Mouse (Mus musculus) natural killer cell, adult 2 months (primary cell): ENCODE measurements at regions not wholly inside any gene's neighbourhood (a gene's known extent, or its start where the extent isn't known, plus 50 kb on each side); places are given as distances from the start of the nearest gene placed in this dataset.
"Not testable (repeated sequence)": the region's sequence is repeated elsewhere in the genome, so short reads cannot be mapped to it uniquely, and the experiment has no call there.

Source experiments
- DNase-seq, 2 experiments: peaks; one replicate each; pipeline ENCODE4 v3.0.0; 2022; ENCODE audit warnings: low spot score in 2 of 2

- peak; percentile 17 to 57 for DNase-seq
Observed at GRCm38 (mm10) chr9:33007456-33008063, 371.5 kb downstream of the Ets1 start.

DNA sequence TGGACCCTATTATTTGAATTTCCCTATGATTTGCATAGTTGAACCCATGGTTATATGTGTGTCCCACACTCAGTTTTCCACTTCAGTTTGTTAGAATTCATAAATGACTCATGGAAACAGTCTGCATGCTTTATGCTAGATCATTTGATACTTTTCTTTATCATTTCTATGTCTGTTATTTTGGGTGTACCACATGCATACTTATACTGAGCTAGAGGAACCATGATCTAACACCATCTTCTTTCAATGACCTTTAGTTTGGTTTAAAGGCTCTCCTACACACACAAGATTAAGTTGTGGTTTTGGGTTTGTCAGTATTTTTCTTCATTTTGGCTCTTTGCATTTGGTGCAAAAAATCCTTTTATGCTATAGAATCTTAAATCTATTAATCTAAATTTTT, 375.2 kb downstream of the Ets1 start:
- DNase-seq: no peak

GRCm38 (mm10) chr9:33035401-33035800, 399.4 kb downstream of the Ets1 start:
- DNase-seq: no peak

- no peak for DNase-seq
Observed at GRCm38 (mm10) chr9:33039221-33039790, 403.3 kb downstream of the Ets1 start.

GRCm38 (mm10) chr9:33050789-33051188, 414.8 kb downstream of the Ets1 start:
- DNase-seq: no peak

DNA sequence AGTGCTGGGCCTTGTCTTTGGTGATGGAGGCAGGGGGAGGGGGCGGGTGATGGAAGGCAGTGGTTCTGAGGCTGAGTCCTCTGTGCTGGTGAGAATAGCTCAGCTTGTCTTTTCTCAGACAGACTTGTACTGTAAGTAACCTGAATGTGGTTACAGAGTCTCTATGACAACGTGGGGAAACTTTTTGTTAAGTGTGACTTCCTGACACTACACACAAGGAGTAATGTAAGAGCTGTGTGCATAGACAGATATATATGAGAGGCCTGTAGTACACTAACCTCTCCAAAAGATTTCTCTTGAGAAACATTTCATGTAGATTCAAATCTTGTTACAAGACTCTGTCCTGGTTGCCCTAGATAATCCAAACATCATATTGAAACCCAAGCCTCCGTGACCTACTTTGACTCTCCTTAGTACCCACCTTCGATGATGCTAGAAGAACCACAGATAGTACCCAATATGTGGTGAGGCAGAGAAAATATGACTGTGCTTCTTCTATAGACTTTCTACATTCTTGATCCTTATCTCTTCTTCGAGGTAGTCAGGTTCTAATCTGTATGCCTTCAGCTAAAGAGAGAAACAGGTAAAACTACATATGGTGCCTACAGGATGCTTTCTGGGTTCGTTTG, 424.7 kb downstream of the Ets1 start:
- peak; percentile 49 to 74 for DNase-seq

- no peak for DNase-seq
Observed at GRCm38 (mm10) chr9:33062476-33062875, 426.5 kb downstream of the Ets1 start.

- DNase-seq: no peak
Observed at GRCm38 (mm10) chr9:33065331-33065730, 429.3 kb downstream of the Ets1 start.

- DNase-seq: no peak
Observed at GRCm38 (mm10) chr9:33067521-33067920, 431.5 kb downstream of the Ets1 start.

DNA sequence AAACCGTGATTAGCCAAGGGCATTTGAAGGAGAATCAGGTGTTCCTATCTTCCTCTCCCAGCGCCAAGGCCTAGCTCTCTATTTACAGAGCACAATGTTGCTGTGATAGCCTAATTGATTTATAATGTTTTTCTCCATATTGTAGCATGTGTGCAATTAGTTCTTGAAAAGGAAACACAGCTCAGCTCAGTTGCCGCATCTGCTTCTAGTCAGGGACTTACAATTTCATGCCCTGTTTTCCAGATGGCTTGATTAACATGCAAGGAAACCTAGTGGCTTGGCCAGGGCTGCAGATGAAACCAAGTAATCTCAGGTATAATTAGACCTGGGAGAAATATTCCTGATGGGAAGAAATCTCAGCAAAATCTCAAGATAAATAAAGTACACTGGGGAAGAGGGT, 434.1 kb downstream of the Ets1 start:
- DNase-seq: no peak

DNA sequence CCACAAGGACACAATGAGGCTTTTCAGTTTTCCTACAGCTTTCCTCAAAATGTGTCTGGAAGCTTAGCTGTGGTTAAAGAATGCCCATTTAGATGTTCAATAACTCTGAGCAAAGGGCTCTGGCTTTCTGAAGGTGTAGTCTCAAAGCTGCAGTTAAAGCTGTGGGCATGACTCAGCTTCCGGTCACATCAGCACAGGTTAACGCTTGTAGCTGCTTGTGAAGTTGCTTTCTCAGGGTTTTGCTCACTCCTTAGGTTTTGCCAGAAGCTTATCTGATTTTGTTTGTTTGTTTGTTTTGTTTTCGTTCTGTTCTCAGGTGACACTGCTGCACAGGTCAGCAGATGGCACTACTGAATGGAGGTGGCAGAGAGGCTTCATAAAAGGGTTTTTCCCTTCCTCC, 444.2 kb downstream of the Ets1 start:
- DNase-seq: peak; percentile 50 to 70

DNA sequence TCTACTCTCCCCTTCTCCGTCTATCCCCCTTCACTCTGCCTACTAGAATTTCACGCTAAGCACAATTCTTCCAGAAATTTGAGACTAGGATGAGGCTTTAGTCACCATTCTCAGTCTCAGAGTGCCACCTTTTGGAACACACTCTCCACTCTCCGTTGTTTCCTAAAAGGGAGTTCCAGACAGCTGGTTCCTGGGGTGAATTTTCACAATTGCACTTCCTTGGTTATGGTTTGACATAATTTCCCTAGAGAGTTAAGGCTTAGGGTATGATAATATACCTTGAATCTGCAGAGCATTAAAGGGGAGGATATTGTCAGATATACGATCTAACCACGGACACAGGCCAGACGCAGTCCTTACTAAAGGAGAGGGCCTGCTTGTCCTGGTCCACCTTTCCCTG, 444.8 kb downstream of the Ets1 start:
- DNase-seq: no peak

DNA sequence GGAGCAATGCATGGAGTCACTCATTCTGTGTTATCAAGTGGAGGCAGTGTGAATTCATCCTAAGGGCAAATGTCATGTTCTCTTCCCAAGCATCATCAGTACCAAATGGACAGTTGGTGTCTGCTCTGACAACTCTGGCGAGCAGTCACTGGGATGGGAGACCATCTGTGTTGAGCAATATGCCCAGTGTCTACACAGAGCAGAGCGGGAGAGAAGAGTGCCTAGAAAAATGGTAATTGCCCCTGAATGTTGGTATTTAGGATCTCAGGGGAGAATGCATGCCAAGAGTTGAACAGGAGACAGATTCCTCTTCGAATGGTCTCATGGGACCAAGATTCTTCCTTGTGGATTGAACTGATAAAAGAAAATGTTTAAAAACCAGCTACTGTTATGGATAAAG, 454.0 kb downstream of the Ets1 start:
- DNase-seq: no peak

DNA sequence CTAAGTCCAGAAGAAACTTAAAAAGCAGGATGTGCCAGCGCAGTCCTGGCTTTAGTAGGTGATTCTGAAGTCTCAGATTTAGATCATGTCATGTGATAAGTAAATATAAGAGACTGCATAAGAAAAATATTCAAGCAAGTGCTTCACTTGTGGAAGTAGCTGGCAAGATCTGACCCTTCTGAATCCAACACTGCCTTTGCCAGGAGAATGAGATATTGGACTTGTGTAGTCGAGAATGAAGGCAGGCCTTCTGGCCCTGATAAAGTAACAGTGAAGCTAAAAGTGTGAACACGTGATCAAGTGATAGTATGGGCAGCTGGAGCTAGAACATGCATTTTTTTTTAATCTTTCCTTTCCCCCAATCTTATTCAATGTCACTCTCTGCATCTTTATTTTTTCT, 455.6 kb downstream of the Ets1 start:
- DNase-seq: no peak

DNA sequence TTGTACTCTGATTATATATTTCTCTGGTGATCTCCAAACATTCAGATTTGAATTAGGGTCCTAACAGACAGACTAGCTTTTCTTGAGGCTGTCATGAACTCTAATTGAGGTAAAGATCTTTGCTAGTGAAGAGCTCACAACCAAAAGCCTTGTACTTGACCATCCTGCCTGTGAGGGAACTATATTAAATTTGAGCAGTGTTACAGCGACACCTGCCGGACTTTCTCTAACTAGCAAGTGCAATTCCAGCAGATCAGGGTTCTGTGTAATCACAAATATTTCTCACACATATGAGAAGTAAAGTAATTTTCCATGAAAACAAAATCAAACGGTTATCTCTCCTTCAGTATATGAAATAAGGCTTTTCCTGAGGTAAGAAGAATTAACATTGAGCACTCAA, 459.6 kb downstream of the Ets1 start:
- DNase-seq: peak; percentile 76 to 82

DNA sequence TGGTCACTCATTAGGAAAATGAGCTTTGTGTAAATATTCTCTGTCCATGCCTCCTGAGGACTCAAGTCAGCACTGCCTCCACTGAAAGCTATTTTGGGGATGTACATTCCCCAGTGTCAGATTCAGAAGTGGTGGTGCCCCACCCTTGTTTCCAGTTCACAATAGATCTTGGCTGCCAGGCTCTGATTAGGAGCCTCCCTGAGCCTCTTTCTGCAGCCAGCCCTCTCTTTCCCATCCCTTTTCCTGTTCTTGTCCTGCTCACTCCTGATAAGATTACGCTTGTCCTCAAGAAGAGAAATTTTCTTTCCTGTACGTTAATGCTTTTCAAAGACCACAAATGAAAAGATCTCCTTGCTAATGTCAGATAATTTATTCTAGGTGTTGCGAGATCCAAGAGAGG, 465.2 kb downstream of the Ets1 start:
- no peak for DNase-seq

DNA sequence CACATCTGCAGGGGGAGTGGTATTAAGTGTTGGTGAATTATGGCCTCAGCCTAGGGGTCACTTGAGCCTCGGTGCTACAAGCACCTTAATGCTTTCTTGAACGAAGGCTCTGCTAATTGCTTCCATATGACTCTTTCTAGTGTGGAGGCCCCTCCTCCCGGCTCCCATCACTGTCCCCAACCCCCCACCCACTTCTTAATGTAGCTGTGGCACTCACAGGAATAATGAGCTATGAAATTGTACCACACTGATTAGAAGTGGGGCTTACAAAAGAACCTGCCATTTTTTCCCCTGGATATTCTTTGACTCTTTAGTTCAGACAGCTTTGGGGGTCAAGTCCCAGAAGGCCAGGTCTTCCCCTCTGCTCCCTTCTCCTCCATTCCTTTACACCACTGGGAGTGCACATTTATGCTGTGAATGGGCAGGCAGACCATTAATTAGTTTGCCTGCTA, 468.6 kb downstream of the Ets1 start:
- DNase-seq: no peak

DNA sequence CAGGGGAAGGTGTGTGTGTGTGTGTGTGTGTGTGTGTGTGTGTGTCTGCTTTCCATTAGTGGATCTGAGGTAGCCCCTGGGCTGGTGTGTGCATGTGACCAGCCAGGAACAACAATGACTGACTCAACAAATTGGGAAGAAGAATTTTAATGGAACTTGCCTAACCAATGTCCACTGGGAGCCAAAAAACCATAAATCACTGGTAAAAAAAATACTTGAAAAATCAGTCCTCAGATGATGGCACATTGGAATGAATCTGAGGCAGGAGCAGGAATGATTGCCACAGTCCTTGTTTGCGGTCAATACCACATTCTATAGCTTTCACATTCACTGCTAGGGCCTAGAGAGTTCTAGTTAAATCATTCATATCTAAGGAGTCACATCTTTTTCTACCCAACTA, 487.8 kb downstream of the Ets1 start:
- DNase-seq: no peak

DNA sequence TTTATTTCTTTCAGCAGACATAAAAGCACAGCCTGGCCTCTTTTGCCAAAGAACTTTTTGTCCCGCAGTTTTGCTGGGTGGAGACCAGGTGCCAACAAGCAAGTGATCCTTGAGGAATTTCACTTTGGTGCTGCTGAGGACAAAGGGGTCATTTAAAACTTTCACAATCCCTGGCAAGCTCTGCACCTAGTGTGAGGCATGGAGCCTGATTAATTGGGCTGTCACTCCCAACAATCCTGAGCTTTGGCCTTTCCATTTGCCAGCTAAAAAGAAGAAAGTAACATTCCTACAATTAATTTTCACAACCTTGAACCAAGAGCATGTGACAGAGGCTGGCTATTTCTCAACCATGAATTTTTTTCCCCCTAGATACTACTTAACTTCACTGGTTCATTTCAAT, 516.2 kb downstream of the Ets1 start:
- no peak for DNase-seq

- no peak for DNase-seq
Observed at GRCm38 (mm10) chr9:33168159-33168558, 532.1 kb downstream of the Ets1 start.

- DNase-seq: not testable (repeated sequence)
Observed at GRCm38 (mm10) chr9:33169093-33169492, 533.1 kb downstream of the Ets1 start.

DNA sequence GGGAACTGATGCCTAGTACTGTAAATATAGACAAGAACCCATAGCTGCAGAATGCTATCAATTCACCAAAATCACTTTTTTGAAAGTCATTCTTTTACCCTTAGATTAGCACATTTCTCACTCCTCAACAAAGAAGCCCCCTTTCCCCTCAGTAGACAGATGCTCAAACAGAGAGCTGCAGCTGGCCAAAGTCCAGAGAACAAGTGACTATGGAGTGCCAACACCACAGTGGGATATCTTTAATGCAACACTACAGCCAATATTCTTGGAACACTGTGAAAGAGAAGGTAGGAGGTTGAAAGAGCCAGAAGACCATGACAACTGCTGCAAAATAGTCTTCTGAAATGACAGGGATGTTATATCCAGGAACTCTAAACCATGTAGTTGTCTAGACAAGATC, 544.0 kb downstream of the Ets1 start:
- DNase-seq: no peak

- no peak for DNase-seq
Observed at GRCm38 (mm10) chr9:33187187-33187586, 551.2 kb downstream of the Ets1 start.

- DNase-seq: no peak
Observed at GRCm38 (mm10) chr9:33209083-33209482, 573.1 kb downstream of the Ets1 start.
